Mouse (Mus musculus): ENCODE measurements around the gene Klhl26.

DNA sequence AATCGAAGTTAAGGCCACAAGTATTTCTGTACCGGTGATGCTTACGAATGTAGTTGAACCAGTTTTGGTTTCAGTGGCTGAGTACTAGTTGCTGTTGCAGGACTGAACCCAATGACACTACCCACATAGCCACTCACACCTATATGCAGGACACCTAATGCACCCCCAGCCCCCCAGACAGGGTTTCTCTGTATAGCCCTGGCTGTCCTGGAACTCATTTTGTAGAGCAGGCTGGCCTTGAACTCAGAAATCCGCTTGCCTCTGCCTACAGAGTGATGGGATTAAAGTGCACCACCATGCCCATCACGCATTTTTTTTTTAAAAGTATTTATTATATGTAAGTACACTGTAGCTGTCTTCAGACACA lies 30.2 kb upstream of the Klhl26 start:
- TF ChIP-seq POLR2A (IDR thresholded peaks at IDR 0.05; ENCODE audit: borderline replicate concordance, insufficient read depth, low read length) (no peak), CTCF (IDR thresholded peaks at IDR 0.05; ENCODE audit: borderline replicate concordance, insufficient read depth, low read depth, low read length) (no peak)

Measured in cerebellum, adult 2 months (tissue).